Mouse (Mus musculus) midbrain, postnatal 0 days (tissue): ENCODE measurements around the gene Cd2bp2. TPM values are rescaled to one million over a fixed set of nuclear protein-coding genes. Genes with fewer than 3 reads are reported as not detected.

Experiments used
- ATAC-seq: fragments of 200-750 bp; cut with Nextera tagmentation; 2 replicates; pipeline ENCODE4 v1.8.0; 2017; ENCODE audit warnings: moderate number of reproducible peaks, mild to moderate bottlenecking, moderate TSS enrichment, moderate library complexity; ENCODE audit not compliant: low FRiP score
- DNase-seq: peaks from one replicate; pipeline ENCODE4 v3.0.0-alpha.2; 2015; ENCODE audit warnings: low spot score
- H3K27ac ChIP-seq: fragments of 300-500 bp; sonication (generic); 2 replicates; pipeline ENCODE4 v1.5.1; 2014; ENCODE audit warnings: low read depth, mild to moderate bottlenecking, low read length, mixed read lengths
- H3K27me3 ChIP-seq: fragments of 300-500 bp; sonication (generic); 2 replicates; pipeline ENCODE4 v1.6.1; 2014; ENCODE audit warnings: low read length, control low read depth, mixed read lengths; ENCODE audit not compliant: insufficient read depth
- H3K36me3 ChIP-seq: fragments of 300-500 bp; sonication (generic); 2 replicates; pipeline ENCODE4 v1.6.1; 2014; ENCODE audit warnings: low read length, control low read depth, mixed read lengths; ENCODE audit not compliant: insufficient read depth
- H3K4me1 ChIP-seq: fragments of 300-500 bp; sonication (generic); 2 replicates; pipeline ENCODE4 v1.6.1; 2014; ENCODE audit warnings: mild to moderate bottlenecking, control low read depth, antibody characterized with exemption, low read length, mixed read lengths; ENCODE audit not compliant: insufficient read depth
- H3K4me2 ChIP-seq: fragments of 300-500 bp; sonication (generic); 2 replicates; pipeline ENCODE4 v1.6.1; 2014; ENCODE audit warnings: low read depth, mild to moderate bottlenecking, low read length, mixed read lengths; ENCODE audit not compliant: poor library complexity, severe bottlenecking
- H3K4me3 ChIP-seq: fragments of 300-500 bp; sonication (generic); 2 replicates; pipeline ENCODE4 v1.5.1; 2014; ENCODE audit warnings: low read depth, mild to moderate bottlenecking, low read length, moderate library complexity
- H3K9ac ChIP-seq: fragments of 300-500 bp; sonication (generic); replicated peaks from 2 replicates; pipeline ENCODE4 v1.6.1; 2014; ENCODE audit warnings: mild to moderate bottlenecking, low read length, moderate library complexity, mixed read lengths; ENCODE audit not compliant: poor library complexity, severe bottlenecking
- H3K9me3 ChIP-seq: fragments of 300-500 bp; sonication (generic); 2 replicates; pipeline ENCODE4 v1.6.1; 2016; ENCODE audit warnings: low read length, control low read depth
- CTCF ChIP-seq: IDR thresholded peaks from 2 replicates; pipeline ENCODE4 v1.5.1; 2016; ENCODE audit warnings: antibody characterized with exemption, mild to moderate bottlenecking
- WGBS: fragments of 180-500 bp; shearing (Covaris S2); extraction: QIAGEN DNeasy Blood & Tissue Kit; methylation state at CpG from one replicate; pipeline ENCODE4 v1.1.7; 2014; 5-methylcytosine and 5-hydroxymethylcytosine counted together
- polyA plus RNA-seq: library from polyadenylated mRNA; unstranded; fragments of >200 nt; fragmentation: Nextera tagmentation; extraction: Ambion mirVana; gene quantifications from 2 replicates; pipeline ENCODE4 v1.2.1, GENCODE M21; 2015
- total RNA-seq: library from RNA; depleted of rRNA; stranded (reverse); fragments of >200 nt; gene quantifications from 2 replicates; pipeline ENCODE4 v1.2.3, GENCODE M21; 2014; rRNA removed

The Cd2bp2 gene
- total RNA-seq (85.7 and 103 TPM in 2 replicates), polyA plus RNA-seq (62.6 and 64.8 TPM in 2 replicates)

GRCm38 (mm10) chr7:127195544-127196295, at the start of gene Cd2bp2:
Cd2bp2 (minus strand) TSS chr7:127196050.
- Histone ChIP-seq H3K27me3 (no peaks in the 10 kb centered on the region), H3K36me3 (peaks cover 50% of the 10 kb centered on the region), H3K4me2 (peak within 1 kb of the TSS; percentile 75), H3K4me1 (peaks cover 7% of the 10 kb centered on the region), H3K27ac (peak within 1 kb of the TSS; percentile 93), H3K9me3 (no peaks in the 10 kb centered on the region), H3K4me3 (peak within 1 kb of the TSS; percentile 66), H3K9ac (peak within 1 kb of the TSS; percentile 74)
- under 1% methylated on average over 51 of the region's 51 CpGs for WGBS
- DNase-seq (peak; percentile 99), ATAC-seq (peak; percentile 97)
- peak; percentile 63 for TF ChIP-seq CTCF

- Histone ChIP-seq H3K27ac (peak overlapping the region; percentile 80), H3K4me1 (peaks cover 6% of the 10 kb centered on the region), H3K9me3 (no peaks in the 10 kb centered on the region), H3K27me3 (no peaks in the 10 kb centered on the region), H3K4me3 (peak overlapping the region; percentile 92), H3K36me3 (peaks cover 6% of the 10 kb centered on the region), H3K4me2 (peak overlapping the region; percentile 86), H3K9ac (peak overlapping the region; percentile 93)
- 12% methylated on average over 28 of the region's 33 CpGs for WGBS
- TF ChIP-seq CTCF, result no peak
- ATAC-seq (peak; percentile 77), DNase-seq (peak; percentile 36)
These were observed 49.0 kb upstream of the Cd2bp2 start for GRCm38 (mm10) chr7:127244658-127245510.

DNA sequence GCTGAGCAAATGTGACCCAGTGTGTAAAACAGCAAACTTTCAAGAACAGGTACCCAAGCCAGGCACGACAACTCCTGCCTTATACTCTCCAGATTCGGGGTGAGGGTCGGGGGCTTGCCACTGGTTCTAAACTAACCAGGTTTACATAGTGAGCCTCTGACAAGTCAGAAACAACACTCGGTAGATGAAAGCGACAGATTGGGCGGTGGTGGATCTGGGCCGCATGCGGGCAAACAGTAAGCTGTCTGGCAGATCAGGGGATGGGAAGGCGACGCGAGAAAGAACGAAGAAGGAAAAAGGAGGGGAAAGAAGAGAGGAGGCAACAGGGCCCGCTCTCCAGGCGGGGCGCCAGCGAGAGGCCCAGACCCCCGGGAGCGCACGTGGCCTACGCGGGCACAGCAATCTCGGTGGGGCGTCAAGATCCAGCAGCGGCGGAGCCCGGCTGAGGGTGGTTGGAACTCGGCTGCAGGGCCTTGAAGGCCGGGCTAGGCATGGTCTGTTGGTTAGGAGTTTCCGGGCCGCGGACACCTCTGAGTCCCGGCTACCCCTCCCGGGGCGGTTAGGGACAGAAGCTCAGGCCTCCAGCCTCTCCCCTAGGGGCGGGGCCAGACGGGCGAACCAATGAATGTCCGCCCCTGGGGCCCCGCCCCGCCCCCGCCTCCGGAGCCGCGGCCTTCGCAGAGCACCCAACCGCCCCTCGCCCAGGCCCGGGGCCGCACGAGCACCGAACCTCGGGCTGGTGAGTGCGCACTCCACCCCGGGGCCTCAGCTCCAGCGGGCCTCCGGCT, 48.2 kb upstream of the Cd2bp2 start, which contains the start of gene Zfp771:
Gene Zfp771, plus strand, starts transcription at position 405 of the 788 bp plus-strand sequence.
- peak within 1 kb of the TSS; percentile 93 for H3K9ac ChIP-seq
- DNase-seq (peak; percentile 97), ATAC-seq (peak; percentile 94)
- H3K4me2 ChIP-seq, result peak within 1 kb of the TSS; percentile 86
- TF ChIP-seq CTCF, result peak; percentile 32
- H3K9me3 ChIP-seq, result no peaks in the 10 kb centered on the region
- peak within 1 kb of the TSS; percentile 92 for H3K4me3 ChIP-seq
- peak within 1 kb of the TSS; percentile 80 for H3K27ac ChIP-seq
- H3K27me3 ChIP-seq, result no peaks in the 10 kb centered on the region
- peaks cover 6% of the 10 kb centered on the region for H3K4me1 ChIP-seq
- WGBS, result 1% methylated on average over 51 of the region's 56 CpGs
- H3K36me3 ChIP-seq, result no peaks in the 10 kb centered on the region

DNA sequence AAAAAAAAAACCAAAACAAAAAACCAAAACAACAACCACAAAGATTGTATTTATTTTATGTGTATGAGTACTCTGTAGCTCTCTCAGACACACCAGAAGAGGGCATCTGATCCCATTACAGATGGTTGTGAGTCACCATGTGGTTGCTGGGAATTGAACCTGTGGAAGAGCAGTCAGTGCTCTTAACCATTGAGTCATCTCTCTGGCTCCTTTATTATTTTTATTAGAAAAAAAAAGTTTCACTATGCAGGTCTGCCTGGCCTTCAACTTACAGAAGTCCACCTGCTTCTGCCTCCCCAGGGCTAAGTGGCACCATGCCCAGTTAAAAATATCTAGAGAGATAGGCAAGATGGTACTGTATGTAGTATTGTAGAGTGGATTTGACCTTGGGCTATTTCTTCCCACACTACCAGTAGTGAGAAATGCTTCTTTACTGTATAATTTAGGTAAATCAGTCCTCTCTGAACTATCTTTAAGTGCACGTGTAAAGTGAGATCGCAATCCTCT, 47.6 kb upstream of the Cd2bp2 start:
- no peak for DNase-seq
- Histone ChIP-seq H3K4me1 (peaks cover 6% of the 10 kb centered on the region), H3K36me3 (no peaks in the 10 kb centered on the region), H3K4me3 (peak overlapping the region; percentile 92), H3K27ac (peak overlapping the region; percentile 80; the same call in 1 of the 2 replicates), H3K27me3 (no peaks in the 10 kb centered on the region), H3K9me3 (no peaks in the 10 kb centered on the region), H3K4me2 (peak overlapping the region; percentile 86), H3K9ac (peak overlapping the region; percentile 93)
- 42% methylated on average over 2 of the region's 2 CpGs for WGBS
- ATAC-seq, result no peak
- TF ChIP-seq CTCF, result no peak

DNA sequence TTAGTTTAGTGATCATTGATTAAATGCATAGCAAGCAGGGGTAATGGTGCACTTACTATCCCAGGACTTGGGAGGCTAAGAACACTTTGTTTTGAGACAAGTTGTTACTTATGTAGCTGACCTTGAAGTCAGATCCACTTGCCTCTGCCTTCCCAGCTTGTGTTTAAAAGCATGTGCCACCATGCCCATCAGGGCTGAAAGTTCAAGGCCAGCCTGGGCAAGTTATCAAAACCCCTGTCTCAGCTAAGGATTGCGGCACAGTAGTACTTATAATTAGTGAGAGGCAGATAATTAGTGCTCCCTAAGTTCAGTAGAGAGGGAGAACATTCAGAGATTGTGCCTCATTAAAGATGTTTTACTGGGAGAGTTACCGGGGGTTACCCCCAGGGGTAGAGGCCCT, 38.9 kb upstream of the Cd2bp2 start:
- Histone ChIP-seq H3K9me3 (no peaks in the 10 kb centered on the region), H3K4me3 (no peak overlapping the region), H3K4me2 (no peak overlapping the region), H3K4me1 (peaks cover 17% of the 10 kb centered on the region), H3K27me3 (no peaks in the 10 kb centered on the region), H3K9ac (no peak overlapping the region), H3K36me3 (peaks cover 17% of the 10 kb centered on the region), H3K27ac (no peak overlapping the region)
- DNase-seq (no peak), ATAC-seq (no peak)
- no peak for TF ChIP-seq CTCF
- 95% methylated on average over 2 of the region's 2 CpGs for WGBS
